Mouse (Mus musculus) ovary, postnatal 36 days (tissue): ENCODE data around the gene Cypt2.
"Not testable (repeated sequence)": the region's sequence is repeated elsewhere in the genome, so short reads cannot be mapped to it uniquely, and the experiment has no call there.

Experiments
- DNase-seq: peaks from one replicate; pipeline ENCODE4 v3.0.0; 2022; ENCODE audit warnings: low spot score, mixed read lengths

Gene Cypt2

DNA sequence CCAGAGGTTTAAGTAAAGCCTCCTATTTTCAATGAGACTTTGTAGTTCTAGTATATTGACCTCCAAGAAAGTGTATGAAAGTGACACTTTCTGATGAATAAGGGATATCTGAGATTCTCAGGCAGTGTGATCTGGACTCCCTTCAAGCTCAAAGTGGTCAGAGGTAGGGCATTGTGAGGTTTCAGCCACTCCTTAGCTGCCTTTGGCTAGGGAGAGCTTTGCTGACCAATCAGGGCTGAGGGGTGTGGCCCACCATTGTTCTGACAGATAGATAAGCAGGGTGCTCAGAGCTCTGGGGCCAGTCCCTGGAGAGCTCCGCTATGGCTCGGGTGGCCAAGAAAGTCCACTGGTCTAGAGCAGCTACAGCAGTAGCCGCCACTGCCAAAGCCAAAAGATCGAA lies at the start of gene Cypt2:
TSS of gene Cypt2 (plus strand) at position 301 of the 400 bp plus-strand sequence.
- not testable (repeated sequence) for DNase-seq

DNA sequence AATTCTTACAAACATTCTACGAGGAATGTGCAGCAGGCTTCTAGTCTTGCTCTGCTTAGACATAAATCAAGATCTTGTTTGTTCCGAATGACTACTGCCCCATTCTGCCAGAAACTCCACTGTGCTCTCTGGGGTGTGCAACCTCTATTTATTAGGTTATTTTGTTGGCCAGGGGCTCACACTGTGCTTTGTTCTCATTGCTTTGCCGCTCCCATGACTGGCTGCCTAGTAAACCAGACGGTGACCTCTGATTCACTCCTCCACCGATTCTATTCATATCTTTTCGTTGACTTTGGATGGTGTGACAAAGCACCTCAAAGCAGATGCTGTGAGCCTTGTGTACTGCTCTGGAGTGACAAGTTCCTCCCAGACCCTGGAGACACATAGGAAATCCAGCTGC lies 46.7 kb downstream of the Cypt2 start:
- no peak for DNase-seq
